Mouse (Mus musculus): ENCODE results near the gene Mpp3.

Gene Mpp3

DNA sequence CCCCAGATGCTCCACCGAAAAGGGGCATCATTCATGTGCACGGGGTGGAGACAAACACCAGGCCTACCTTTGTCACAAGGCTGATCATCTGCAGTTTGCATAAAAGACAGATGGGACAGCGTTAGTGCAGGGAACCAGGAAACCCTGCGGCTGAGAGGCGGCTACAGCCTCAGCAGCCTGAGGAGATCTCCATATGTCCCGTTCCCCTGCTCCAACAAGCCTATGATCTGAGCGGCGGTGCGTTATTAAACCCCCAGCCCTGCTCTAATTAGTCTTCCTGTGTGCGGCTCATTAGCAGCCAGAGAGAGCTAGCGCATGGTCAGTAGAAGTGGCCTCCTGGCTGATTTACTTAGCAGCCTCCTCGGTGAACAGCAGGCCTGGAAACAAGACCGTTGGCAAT, 18.1 kb downstream of the Mpp3 start:
- DNase-seq (ENCODE audit: low read depth), result no peak

DNA sequence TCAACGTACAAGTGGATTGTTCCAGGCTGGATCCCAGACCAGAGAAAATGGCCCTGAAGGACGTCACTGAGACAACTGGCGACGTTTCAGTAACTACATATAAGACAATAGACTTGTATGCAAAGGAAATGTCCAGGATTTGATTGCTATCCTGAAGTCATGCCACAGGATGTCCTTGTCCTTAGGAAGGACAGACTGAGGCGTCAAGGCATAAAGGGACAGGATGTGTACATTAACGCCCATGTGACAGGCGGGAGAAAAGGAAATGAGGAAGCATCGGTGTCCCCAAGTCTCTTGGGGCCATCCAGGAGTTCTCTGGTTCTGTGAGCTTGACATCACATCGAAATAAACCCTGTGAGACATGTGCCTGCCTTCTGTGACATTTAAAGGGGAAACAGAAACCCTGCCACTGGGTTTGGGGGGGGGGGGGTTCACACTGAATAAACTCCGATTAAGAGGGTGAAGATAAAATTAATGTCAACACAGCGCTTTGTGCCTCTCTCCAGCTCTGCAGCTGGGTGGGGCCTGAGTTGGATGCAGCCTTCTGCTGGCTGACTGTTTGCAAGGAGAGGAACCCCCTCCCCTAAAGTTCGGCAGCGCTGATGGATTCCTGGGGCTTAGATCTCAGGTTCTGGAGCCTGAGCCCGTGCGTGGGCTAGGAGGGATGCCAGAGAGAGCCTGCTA, 19.2 kb downstream of the Mpp3 start:
- no peak for DNase-seq (ENCODE audit: low read depth)

DNA sequence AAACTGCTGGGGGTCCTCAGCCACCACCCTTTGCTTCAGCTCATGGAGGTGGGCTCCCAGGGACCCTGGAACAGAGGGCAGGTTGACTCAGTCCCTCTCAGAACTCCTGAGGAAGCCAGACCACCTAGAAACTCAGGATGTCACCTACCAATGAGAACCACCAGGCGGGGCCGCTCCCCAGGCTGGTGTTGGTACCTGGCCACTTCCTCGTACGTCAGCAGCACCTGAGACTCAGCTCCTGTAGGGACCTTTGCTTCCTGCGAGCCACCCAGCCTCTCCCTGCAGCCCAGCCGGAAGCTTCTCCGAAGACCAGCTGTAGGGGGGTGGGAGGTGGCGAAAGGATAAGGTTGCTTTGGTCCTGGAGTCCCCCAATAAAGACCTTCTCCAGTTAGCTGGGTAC, 19.9 kb downstream of the Mpp3 start:
- no peak for DNase-seq (ENCODE audit: low read depth)

DNA sequence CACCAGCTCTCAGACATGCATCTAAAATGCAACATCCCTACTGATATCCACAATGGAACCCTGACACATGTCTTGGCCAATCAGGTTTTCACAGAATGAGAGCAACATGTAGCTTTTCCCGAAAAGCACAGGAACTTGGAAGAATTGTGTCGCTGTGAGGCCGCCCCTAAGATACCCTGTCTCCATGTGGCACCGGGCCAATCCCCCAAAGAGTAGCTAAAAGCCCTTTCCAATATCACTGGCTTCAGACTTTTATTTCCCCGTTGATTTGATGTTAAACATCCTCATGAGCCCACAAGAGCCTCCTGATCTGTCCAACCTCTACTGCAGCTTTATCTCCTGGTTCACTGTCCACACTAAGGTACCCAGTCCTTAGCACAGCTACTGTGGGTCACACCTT, 21.6 kb downstream of the Mpp3 start:
- no peak for DNase-seq (ENCODE audit: low read depth)

GRCm38 (mm10) chr11:102006271-102006670, 22.0 kb downstream of the Mpp3 start:
- no peak for DNase-seq (ENCODE audit: low read depth)

- DNase-seq (ENCODE audit: low read depth), result no peak
Observed at GRCm38 (mm10) chr11:102004251-102004650, 24.0 kb downstream of the Mpp3 start.

- DNase-seq (ENCODE audit: low read depth), result no peak
Observed at GRCm38 (mm10) chr11:101999466-101999865, 28.8 kb downstream of the Mpp3 start.

GRCm38 (mm10) chr11:101998258-101998657, 30.0 kb downstream of the Mpp3 start:
- no peak for DNase-seq (ENCODE audit: low read depth)

DNA sequence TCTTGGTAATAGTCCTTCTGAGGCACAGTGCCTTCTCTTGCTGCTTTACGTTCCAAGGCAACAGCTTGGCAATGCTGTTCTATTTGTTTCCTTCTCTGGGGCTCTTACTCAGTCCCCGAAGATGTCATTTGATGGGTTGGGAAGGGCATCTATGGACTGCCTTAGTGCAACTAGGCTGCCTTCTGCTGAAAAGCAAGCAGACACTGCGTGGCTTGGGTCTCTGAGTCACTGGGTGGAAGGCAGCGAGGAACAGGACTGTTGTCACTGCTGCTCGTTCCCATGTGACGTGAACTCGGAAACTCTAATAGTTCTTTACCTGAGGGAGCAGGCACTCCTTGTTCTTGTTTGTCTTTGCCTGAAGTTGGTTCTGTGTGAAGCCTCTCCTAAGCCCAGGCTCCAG, 32.3 kb downstream of the Mpp3 start:
- no peak for DNase-seq (ENCODE audit: low read depth)

DNA sequence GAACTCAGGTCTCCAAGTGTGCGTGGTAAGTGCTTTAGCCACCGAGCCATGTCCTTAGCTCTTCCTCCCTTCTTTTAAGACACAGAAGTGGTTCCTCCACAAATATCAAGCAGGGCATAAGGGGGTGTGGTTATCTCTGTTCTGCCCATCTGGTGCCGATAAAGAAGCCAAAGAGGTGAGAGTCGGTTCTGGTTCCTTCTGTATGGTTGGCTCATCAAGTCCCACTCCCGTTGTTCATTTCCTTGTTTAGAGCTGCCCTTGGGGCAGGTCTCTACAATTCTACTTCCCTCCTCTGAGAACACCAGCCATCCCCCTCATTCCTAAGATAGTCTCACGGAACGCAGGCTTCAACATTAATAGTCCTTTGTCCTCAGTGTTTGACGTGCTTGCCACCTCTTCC, 34.2 kb downstream of the Mpp3 start:
- DNase-seq (ENCODE audit: low read depth), result no peak

- no peak for DNase-seq (ENCODE audit: low read depth)
Observed at GRCm38 (mm10) chr11:101992411-101992810, 35.9 kb downstream of the Mpp3 start.

GRCm38 (mm10) chr11:101991813-101992212, 36.4 kb downstream of the Mpp3 start:
- DNase-seq (ENCODE audit: low read depth), result no peak

- DNase-seq (ENCODE audit: low read depth), result no peak
Observed at GRCm38 (mm10) chr11:101990244-101990643, 38.0 kb downstream of the Mpp3 start.

DNA sequence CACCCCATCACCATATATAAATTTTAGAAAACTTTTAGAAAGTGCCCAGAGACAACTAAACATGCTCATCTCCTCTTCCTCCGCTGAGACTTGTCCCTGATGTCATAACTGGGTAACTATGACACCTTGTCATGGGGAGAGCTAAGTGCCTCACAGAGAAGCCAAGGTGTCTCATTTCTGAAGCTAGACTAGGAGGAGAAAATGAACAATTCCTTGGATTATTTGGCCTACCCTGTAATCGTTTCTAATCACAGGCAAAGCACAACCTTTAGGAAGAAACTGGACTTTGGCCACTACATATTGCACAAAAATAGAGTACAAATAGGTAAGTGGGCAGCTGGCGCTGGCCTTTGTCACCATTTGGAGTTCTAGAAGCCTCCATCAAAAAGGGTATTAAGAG, 41.3 kb downstream of the Mpp3 start, which contains the start of gene Dusp3:
Dusp3 (minus strand) TSS at position 101 of the 400 bp plus-strand sequence.
- DNase-seq (ENCODE audit: low read depth), result no peak

- peak; percentile 86 for DNase-seq (ENCODE audit: low read depth)
Observed at GRCm38 (mm10) chr11:101985990-101986389, 42.3 kb downstream of the Mpp3 start.

- DNase-seq (ENCODE audit: low read depth), result peak; percentile 21
Observed at GRCm38 (mm10) chr11:101985450-101985849, 42.8 kb downstream of the Mpp3 start.

GRCm38 (mm10) chr11:101984054-101985025, 43.9 kb downstream of the Mpp3 start, which contains the start of gene Cfap97d1:
Gene Cfap97d1 (plus strand): TSS chr11:101984279.
- peak; percentile 97 for DNase-seq (ENCODE audit: low read depth)

DNA sequence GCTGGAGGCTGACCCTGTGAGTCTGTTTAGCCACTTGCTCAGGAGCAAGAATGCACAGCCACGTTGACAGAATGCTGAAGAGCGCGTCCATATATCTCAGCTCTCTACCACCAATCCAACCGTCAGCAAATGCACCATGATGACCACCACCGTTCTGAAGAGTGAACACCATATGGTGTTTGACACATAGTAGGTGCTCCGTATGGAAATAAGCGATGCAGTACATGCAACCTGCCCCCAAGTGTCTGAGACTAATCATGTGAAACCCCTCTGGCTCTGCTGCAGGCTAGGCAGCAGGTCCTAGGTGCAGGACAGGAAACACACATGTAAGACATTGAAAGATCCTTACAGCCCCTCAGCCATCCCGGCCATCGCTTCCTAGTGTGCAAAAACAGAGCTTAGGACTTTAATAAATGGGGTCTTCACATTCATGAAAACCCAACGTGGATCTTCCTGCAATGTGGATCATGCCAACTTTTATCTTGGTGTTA, 44.8 kb downstream of the Mpp3 start:
- DNase-seq (ENCODE audit: low read depth), result no peak

DNA sequence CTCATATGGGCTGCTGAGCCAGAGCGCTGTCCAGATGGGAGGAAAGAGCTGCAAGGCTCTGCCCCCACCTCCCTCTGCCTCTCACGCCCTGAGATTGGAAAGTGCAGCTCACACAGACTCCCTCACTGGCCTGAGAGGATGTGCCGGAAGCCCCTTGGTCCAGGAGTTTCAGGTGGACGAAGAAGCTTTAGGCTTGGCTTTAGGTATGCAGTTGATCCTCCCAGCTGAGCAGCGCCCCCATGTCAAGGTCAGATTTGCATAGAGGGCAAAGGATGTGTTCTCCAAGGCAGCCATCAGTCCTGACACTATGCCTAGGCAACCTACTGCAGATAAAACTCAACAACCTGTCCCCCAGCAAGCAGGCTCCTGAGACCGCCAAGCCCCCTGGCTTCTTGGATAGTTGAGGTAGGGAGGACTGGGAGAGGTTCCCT, 45.3 kb downstream of the Mpp3 start:
- DNase-seq (ENCODE audit: low read depth), result no peak

DNA sequence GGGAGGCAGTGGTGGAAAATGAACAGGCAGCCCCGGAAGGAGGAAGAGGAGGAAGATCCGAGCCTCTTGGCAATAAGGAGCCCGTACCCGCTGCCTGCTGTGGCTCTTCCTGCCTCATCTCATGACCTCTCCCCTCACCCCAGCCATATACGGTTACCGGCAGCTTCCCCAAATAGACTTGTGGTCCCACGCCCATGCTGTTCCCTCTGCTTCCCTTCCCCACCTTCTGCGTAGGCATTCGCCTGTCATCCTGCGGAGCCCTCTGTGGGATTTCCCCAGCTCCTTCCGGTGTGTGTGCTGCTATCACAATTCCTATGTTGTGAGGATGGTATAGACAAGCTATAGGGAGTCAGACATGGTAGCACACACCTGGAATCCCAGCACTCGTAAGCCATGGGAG, 46.4 kb downstream of the Mpp3 start:
- DNase-seq (ENCODE audit: low read depth), result no peak

GRCm38 (mm10) chr11:101980603-101981157, 47.6 kb downstream of the Mpp3 start:
- DNase-seq (ENCODE audit: low read depth), result no peak

DNA sequence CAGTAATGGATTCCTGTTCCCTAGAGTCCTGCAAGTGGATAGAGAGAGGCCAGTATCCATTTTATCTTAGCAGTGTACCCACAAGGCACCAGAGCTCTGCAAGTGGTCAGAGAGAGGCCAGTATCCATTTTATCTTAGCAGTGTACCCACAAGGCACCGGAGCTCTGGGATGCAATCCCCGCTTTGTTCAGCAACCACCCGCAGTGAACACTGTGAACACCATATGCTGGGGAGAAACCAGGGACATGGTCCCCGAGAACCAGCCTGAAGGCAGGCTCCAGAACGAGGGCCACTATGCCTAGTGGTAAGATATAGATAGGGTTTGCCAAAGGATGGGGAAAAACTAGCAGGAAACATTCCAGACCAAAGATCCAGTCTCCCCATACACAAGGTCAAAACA, 49.1 kb downstream of the Mpp3 start:
- no peak for DNase-seq (ENCODE audit: low read depth)

DNA sequence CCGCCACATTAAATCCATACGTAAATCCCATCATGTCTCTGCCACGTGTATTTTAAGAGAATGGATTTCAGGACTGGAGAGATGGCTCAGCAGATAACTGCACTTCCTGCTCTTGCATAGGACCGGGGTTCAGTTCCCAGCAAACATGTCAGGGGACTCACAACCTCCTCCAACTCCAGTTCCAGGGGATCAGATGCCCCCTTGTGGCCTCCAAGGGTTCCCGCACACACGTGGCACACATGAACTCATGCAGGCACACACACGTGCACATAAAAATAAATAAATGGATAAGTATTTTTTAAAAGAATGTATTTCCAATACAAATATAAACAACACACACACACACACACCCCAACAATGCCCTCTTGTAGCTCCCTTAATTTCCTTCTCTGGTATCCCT, 51.3 kb downstream of the Mpp3 start:
- no peak for DNase-seq (ENCODE audit: low read depth)

All from 416B (cell line).